Mouse (Mus musculus) ES-Bruce4 (cell line): Measurements from ENCODE around the gene Clec4d.

Experiments
- CTCF ChIP-seq: IDR thresholded peaks from one replicate; pipeline ENCODE4 v1.8.1; 2011; ENCODE audit warnings: low read depth, low read length
- EP300 ChIP-seq: IDR thresholded peaks from 2 replicates; pipeline ENCODE4 v1.6.1; 2011; ENCODE audit warnings: low read depth, low read length; ENCODE audit not compliant: insufficient read depth
- POLR2A ChIP-seq: IDR thresholded peaks from one replicate; pipeline ENCODE4 v1.8.1; 2011; ENCODE audit warnings: low read length; ENCODE audit not compliant: insufficient read depth

DNA sequence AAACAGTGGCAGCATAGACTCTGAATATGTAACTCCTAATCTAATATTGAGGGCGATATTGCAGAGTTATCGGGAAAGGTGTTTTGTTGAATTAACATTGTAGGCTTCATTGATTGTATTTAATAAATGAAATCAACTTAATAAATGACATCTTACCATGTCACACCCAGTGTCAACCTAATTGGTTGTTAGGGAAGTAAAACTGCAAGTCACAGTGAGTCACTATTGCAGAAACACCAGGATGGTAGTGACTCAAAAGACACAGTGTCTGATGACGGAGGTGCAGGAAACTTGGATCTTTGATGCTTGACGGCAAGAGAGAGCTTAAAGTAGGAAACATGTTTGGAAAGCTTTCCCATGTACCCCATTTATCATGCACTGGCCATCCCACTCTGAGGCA is 3.9 kb downstream of the Clec4d start:
- TF ChIP-seq POLR2A (no peak), EP300 (no peak), CTCF (no peak)
